Mouse (Mus musculus): ENCODE data around the gene Ubash3b. TPM values are rescaled to one million over a fixed set of nuclear protein-coding genes. Genes with fewer than 3 reads are reported as not detected.

Gene Ubash3b
- total RNA-seq, 1 experiment, result 2.8 TPM

- DNase-seq (ENCODE audit: low read depth, low spot score), result no peak
- Histone ChIP-seq H3K27ac (ENCODE audit: insufficient read depth, low read depth, low read length, poor library complexity, severe bottlenecking) (no peak overlapping the region), H3K9ac (ENCODE audit: insufficient read depth, low read depth, low read length, poor library complexity, severe bottlenecking) (no peak overlapping the region), H3K4me3 (ENCODE audit: insufficient read depth in 1 of 2, low read depth in 1 of 2, low read length in 2 of 2, poor library complexity in 1 of 2, severe bottlenecking in 1 of 2) (no peak overlapping the region), H3K4me1 (ENCODE audit: control insufficient read depth in 2 of 2, insufficient read depth in 2 of 2, low read length in 2 of 2, poor library complexity in 1 of 2) (no peaks in the 10 kb centered on the region), H3K36me3 (ENCODE audit: control insufficient read depth, insufficient read depth, low read length, poor library complexity, severe bottlenecking) (no peaks in the 10 kb centered on the region), H3K9me3 (ENCODE audit: control insufficient read depth, insufficient read depth, low read depth, low read length) (no peaks in the 10 kb centered on the region)
- in situ Hi-C loops (cut with MboI; ENCODE audit: low sequenced_read_pairs in 2 of 2, unreplicated experiment in 2 of 2), result no loop called here
- TF ChIP-seq ZNF384 (IDR thresholded peaks at IDR 0.05; ENCODE audit: low read depth, low read length) (no peak), HCFC1 (IDR thresholded peaks at IDR 0.05; ENCODE audit: borderline replicate concordance, insufficient read depth, low read length) (no peak), CHD2 (IDR thresholded peaks at IDR 0.05; ENCODE audit: low read depth, low read length) (no peak), ZC3H11A (IDR thresholded peaks at IDR 0.05; ENCODE audit: borderline replicate concordance, low read depth, low read length) (no peak), MAFK (IDR thresholded peaks at IDR 0.05; ENCODE audit: insufficient read depth, low read depth, low read length) (no peak)
Measured at GRCm38 (mm10) chr9:40974042-40974801, 187.3 kb downstream of the Ubash3b start.

- no peaks in the 10 kb centered on the region; a peak in 1 of 4 replicates for H3K4me1 ChIP-seq (ENCODE audit: control insufficient read depth in 2 of 2, insufficient read depth in 2 of 2, low read length in 2 of 2, poor library complexity in 1 of 2)
- peak overlapping the region; percentile 62 to 68 for H3K4me3 ChIP-seq (ENCODE audit: insufficient read depth in 1 of 2, low read depth in 1 of 2, low read length in 2 of 2, poor library complexity in 1 of 2, severe bottlenecking in 1 of 2)
- DNase-seq (ENCODE audit: low read depth, low spot score), result no peak
- no peaks in the 10 kb centered on the region for H3K36me3 ChIP-seq (ENCODE audit: control insufficient read depth, insufficient read depth, low read length, poor library complexity, severe bottlenecking)
- TF ChIP-seq HCFC1 (IDR thresholded peaks at IDR 0.05; ENCODE audit: borderline replicate concordance, insufficient read depth, low read length) (no peak), CHD2 (IDR thresholded peaks at IDR 0.05; ENCODE audit: low read depth, low read length) (no peak), ZNF384 (IDR thresholded peaks at IDR 0.05; ENCODE audit: low read depth, low read length) (no peak), MAFK (IDR thresholded peaks at IDR 0.05; ENCODE audit: insufficient read depth, low read depth, low read length) (no peak), ZC3H11A (IDR thresholded peaks at IDR 0.05; ENCODE audit: borderline replicate concordance, low read depth, low read length) (no peak)
- H3K27ac ChIP-seq (ENCODE audit: insufficient read depth, low read depth, low read length, poor library complexity, severe bottlenecking), result no peak overlapping the region
- in situ Hi-C loops (cut with MboI; ENCODE audit: low sequenced_read_pairs in 2 of 2, unreplicated experiment in 2 of 2), result loop anchor here in 1 of 2 experiments (10.0 kb wide), 1 partner anchor 130 kb away; no protein-coding TSS in a partner anchor
- H3K9ac ChIP-seq (ENCODE audit: insufficient read depth, low read depth, low read length, poor library complexity, severe bottlenecking), result no peak overlapping the region
- H3K9me3 ChIP-seq (ENCODE audit: control insufficient read depth, insufficient read depth, low read depth, low read length), result no peaks in the 10 kb centered on the region
Measured at GRCm38 (mm10) chr9:40964418-40964714, 197.1 kb downstream of the Ubash3b start.

GRCm38 (mm10) chr9:40963586-40964417 is 197.7 kb downstream of the Ubash3b start, which contains the start of gene Jhy:
TSS of gene Jhy (minus strand) at chr9:40964118.
- Histone ChIP-seq H3K9me3 (ENCODE audit: control insufficient read depth, insufficient read depth, low read depth, low read length) (no peaks in the 10 kb centered on the region), H3K9ac (ENCODE audit: insufficient read depth, low read depth, low read length, poor library complexity, severe bottlenecking) (peak within 1 kb of the TSS; percentile 69), H3K36me3 (ENCODE audit: control insufficient read depth, insufficient read depth, low read length, poor library complexity, severe bottlenecking) (no peaks in the 10 kb centered on the region), H3K27ac (ENCODE audit: insufficient read depth, low read depth, low read length, poor library complexity, severe bottlenecking) (no peak within 1 kb of the TSS), H3K4me1 (ENCODE audit: control insufficient read depth in 2 of 2, insufficient read depth in 2 of 2, low read length in 2 of 2, poor library complexity in 1 of 2) (no peaks in the 10 kb centered on the region; a peak in 1 of 4 replicates), H3K4me3 (ENCODE audit: insufficient read depth in 1 of 2, low read depth in 1 of 2, low read length in 2 of 2, poor library complexity in 1 of 2, severe bottlenecking in 1 of 2) (peak within 1 kb of the TSS; percentile 62 to 68)
- in situ Hi-C loops (cut with MboI; ENCODE audit: low sequenced_read_pairs in 2 of 2, unreplicated experiment in 2 of 2), result loop anchor here in 1 of 2 experiments (10.0 kb wide), 1 partner anchor 129 kb away; no protein-coding TSS in a partner anchor
- TF ChIP-seq MAFK (IDR thresholded peaks at IDR 0.05; ENCODE audit: insufficient read depth, low read depth, low read length), result no peak
- no peak for TF ChIP-seq ZNF384 (IDR thresholded peaks at IDR 0.05; ENCODE audit: low read depth, low read length)
- TF ChIP-seq HCFC1 (IDR thresholded peaks at IDR 0.05; ENCODE audit: borderline replicate concordance, insufficient read depth, low read length), result no peak
- TF ChIP-seq ZC3H11A (IDR thresholded peaks at IDR 0.05; ENCODE audit: borderline replicate concordance, low read depth, low read length), result no peak
- DNase-seq (ENCODE audit: low read depth, low spot score), result no peak

GRCm38 (mm10) chr9:40961401-40961800 is 200.1 kb downstream of the Ubash3b start:
- Histone ChIP-seq H3K4me3 (ENCODE audit: insufficient read depth in 1 of 2, low read depth in 1 of 2, low read length in 2 of 2, poor library complexity in 1 of 2, severe bottlenecking in 1 of 2) (no peak overlapping the region), H3K36me3 (ENCODE audit: control insufficient read depth, insufficient read depth, low read length, poor library complexity, severe bottlenecking) (no peaks in the 10 kb centered on the region), H3K9ac (ENCODE audit: insufficient read depth, low read depth, low read length, poor library complexity, severe bottlenecking) (no peak overlapping the region), H3K4me1 (ENCODE audit: control insufficient read depth in 2 of 2, insufficient read depth in 2 of 2, low read length in 2 of 2, poor library complexity in 1 of 2) (no peaks in the 10 kb centered on the region; a peak in 1 of 4 replicates), H3K27ac (ENCODE audit: insufficient read depth, low read depth, low read length, poor library complexity, severe bottlenecking) (no peak overlapping the region), H3K9me3 (ENCODE audit: control insufficient read depth, insufficient read depth, low read depth, low read length) (no peaks in the 10 kb centered on the region)
- no peak for DNase-seq (ENCODE audit: low read depth, low spot score)
- in situ Hi-C loops (cut with MboI; ENCODE audit: low sequenced_read_pairs in 2 of 2, unreplicated experiment in 2 of 2), result loop anchor here in 1 of 2 experiments (10.0 kb wide), 1 partner anchor 127 kb away; no protein-coding TSS in a partner anchor
- TF ChIP-seq HCFC1 (IDR thresholded peaks at IDR 0.05; ENCODE audit: borderline replicate concordance, insufficient read depth, low read length), result no peak
- TF ChIP-seq MAFK (IDR thresholded peaks at IDR 0.05; ENCODE audit: insufficient read depth, low read depth, low read length), result no peak
- no peak for TF ChIP-seq ZNF384 (IDR thresholded peaks at IDR 0.05; ENCODE audit: low read depth, low read length)
- no peak for TF ChIP-seq ZC3H11A (IDR thresholded peaks at IDR 0.05; ENCODE audit: borderline replicate concordance, low read depth, low read length)
- TF ChIP-seq CHD2 (IDR thresholded peaks at IDR 0.05; ENCODE audit: low read depth, low read length), result no peak

Other genes with a start within 250 kb of the Ubash3b start
- gene Jhy, start 197.6 kb downstream of the Ubash3b start, total RNA-seq (2012; rRNA removed), result not detected in 2 replicates
- 0.05 and 0.22 TPM in 2 replicates for gene Crtam, start 157.1 kb downstream of the Ubash3b start, total RNA-seq (2012; rRNA removed)